Mouse (Mus musculus) hindbrain, embryonic 16.5 days (tissue): ENCODE measurements around the gene Iqschfp. TPM values are rescaled to one million over a fixed set of nuclear protein-coding genes. Genes with fewer than 3 reads are reported as not detected.
A peak's percentile ranks its signal among the peaks of the same experiment; 100 is the strongest.

Experiments
- ATAC-seq: fragments of 200-750 bp; cut with Nextera tagmentation; 2 replicates; pipeline ENCODE4 v1.8.0; 2017; ENCODE audit warnings: moderate TSS enrichment, moderate library complexity
- H3K27ac ChIP-seq: fragments of 300-500 bp; sonication (generic); 2 replicates; pipeline ENCODE4 v1.5.1; 2014; ENCODE audit warnings: low read depth, mild to moderate bottlenecking, control low read depth, low read length, moderate library complexity
- H3K27me3 ChIP-seq: fragments of 300-500 bp; sonication (generic); replicated peaks from 2 replicates; pipeline ENCODE4 v1.6.1; 2014; ENCODE audit warnings: low read length; ENCODE audit not compliant: control insufficient read depth, insufficient read depth
- H3K36me3 ChIP-seq: fragments of 300-500 bp; sonication (generic); 2 replicates; pipeline ENCODE4 v1.6.1; 2014; ENCODE audit warnings: mild to moderate bottlenecking, low read length, moderate library complexity, mixed read lengths; ENCODE audit not compliant: control insufficient read depth, insufficient read depth
- H3K4me1 ChIP-seq: fragments of 300-500 bp; sonication (generic); 2 replicates; pipeline ENCODE4 v1.6.1; 2014; ENCODE audit warnings: low read depth, low read length; ENCODE audit not compliant: control insufficient read depth, insufficient read depth
- H3K4me2 ChIP-seq: fragments of 300-500 bp; sonication (generic); 2 replicates; pipeline ENCODE4 v1.6.1; 2014; ENCODE audit warnings: mild to moderate bottlenecking, low read length, control low read depth, moderate library complexity
- H3K4me3 ChIP-seq: fragments of 300-500 bp; sonication (generic); 2 replicates; pipeline ENCODE4 v1.5.1; 2014; ENCODE audit warnings: mild to moderate bottlenecking, low read length, control low read depth, moderate library complexity
- H3K9ac ChIP-seq: fragments of 300-500 bp; sonication (generic); 2 replicates; pipeline ENCODE4 v1.6.1; 2014; ENCODE audit warnings: low read depth, mild to moderate bottlenecking, control low read depth, low read length, moderate library complexity
- H3K9me3 ChIP-seq: fragments of 300-500 bp; sonication (generic); 2 replicates; pipeline ENCODE4 v1.6.1; 2014; ENCODE audit warnings: mild to moderate bottlenecking, low read length, moderate library complexity; ENCODE audit not compliant: control insufficient read depth
- WGBS: fragments of 180-500 bp; shearing (Covaris S2); extraction: QIAGEN DNeasy Blood & Tissue Kit; methylation state at CpG from one replicate; pipeline ENCODE4 v1.1.7; 2014; 5-methylcytosine and 5-hydroxymethylcytosine counted together
- polyA plus RNA-seq: library from polyadenylated mRNA; unstranded; fragments of >200 nt; fragmentation: Nextera tagmentation; extraction: Ambion mirVana; gene quantifications from 2 replicates; pipeline ENCODE4 v1.2.1, GENCODE M21; 2015

Iqschfp gene
- polyA plus RNA-seq, 1 experiment from 2014 or later: 4.8 TPM

DNA sequence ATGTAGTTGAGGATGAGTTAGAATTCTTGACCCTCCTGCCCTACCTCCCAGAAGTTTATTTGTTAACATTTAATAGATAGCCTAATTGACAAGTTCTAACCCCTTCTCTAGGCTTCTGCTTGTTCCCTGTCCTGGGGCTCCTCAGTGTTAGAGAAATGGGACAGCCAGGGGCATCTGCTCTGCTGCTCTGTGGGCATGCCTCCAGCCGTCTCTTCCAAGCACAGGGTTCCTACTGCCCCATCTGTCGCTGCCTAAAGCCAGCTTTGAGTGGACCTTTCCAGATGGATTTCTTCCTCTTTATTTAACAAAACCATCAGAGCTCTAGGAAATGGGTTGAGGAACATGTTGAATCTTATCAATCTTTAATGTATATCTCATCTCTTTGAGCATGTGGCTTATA lies 529.8 kb downstream of the Iqschfp start:
- no peak for ATAC-seq
- Histone ChIP-seq H3K4me1 (no peaks in the 10 kb centered on the region), H3K27me3 (no peaks in the 10 kb centered on the region), H3K9ac (no peak overlapping the region), H3K27ac (no peak overlapping the region), H3K4me2 (no peak overlapping the region), H3K9me3 (no peaks in the 10 kb centered on the region), H3K4me3 (no peak overlapping the region), H3K36me3 (no peaks in the 10 kb centered on the region)
- WGBS: 79% methylated on average over 2 of the region's 2 CpGs

DNA sequence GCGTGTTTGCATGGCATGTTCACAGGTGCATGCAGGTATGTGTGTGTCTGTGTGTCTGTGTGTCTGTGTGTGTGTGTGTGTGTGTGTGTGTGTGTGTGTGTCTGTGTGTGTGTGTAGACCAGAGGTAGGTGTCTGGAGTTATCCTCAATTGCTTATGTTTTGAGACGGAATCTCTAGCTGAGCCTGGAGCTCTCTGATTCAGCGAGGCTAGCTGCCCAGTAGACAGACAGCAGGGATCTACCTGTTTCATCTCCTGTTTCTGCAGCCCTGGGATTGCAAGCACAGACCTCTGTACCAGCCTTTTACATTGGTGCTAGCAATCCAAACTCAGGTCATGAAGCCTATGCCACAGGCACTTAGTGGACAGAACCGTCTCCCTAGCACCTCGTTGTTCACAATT lies 536.0 kb downstream of the Iqschfp start:
- 87% methylated on average over 5 of the region's 5 CpGs for WGBS
- ATAC-seq: no peak
- H3K4me2 ChIP-seq: no peak overlapping the region
- H3K27me3 ChIP-seq: no peaks in the 10 kb centered on the region
- H3K9ac ChIP-seq: no peak overlapping the region
- H3K36me3 ChIP-seq: no peaks in the 10 kb centered on the region
- H3K9me3 ChIP-seq: no peaks in the 10 kb centered on the region
- H3K4me3 ChIP-seq: no peak overlapping the region
- H3K27ac ChIP-seq: no peak overlapping the region
- no peaks in the 10 kb centered on the region for H3K4me1 ChIP-seq

DNA sequence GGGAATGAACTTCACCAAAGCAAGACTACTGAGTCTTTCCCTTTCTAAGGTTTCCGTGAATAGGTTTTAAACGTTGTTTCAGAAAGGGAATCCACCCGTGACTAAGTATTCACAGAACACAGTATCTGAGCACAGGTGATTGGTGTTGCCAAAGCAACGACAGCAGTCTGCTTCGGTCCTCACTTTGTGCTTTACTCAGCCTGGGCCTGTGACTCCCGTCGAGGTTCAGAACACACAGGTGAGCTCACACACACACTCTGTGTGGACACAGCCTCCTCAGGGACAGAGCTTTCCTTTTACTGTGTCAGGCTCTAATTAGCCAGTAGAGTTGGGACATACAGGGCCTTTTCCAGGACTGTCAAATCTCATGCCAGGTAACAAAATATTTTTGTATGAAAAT lies 542.4 kb downstream of the Iqschfp start:
- WGBS: 48% methylated on average over 7 of the region's 7 CpGs

DNA sequence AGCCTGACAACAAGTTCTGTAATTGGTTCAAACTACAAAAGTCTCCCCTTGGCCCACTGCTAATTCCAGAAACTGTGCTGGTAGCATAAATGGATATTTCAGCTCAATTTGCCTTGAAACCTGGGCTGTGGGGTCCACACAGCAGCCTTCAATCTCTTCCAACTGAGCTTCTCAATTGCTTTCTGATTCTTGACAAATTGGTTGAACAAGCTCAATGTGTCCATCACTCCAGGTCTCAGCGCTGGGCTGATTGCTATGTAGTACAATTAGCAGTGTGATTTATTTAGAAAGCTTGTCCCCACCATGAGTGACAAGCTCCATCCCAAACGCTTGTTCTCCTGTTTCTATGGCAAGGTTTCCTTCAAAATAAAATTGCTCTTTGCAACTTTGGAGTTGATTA lies 542.9 kb downstream of the Iqschfp start:
- Histone ChIP-seq H3K4me3 (no peak overlapping the region), H3K27me3 (no peaks in the 10 kb centered on the region), H3K27ac (no peak overlapping the region), H3K9me3 (no peaks in the 10 kb centered on the region), H3K36me3 (no peaks in the 10 kb centered on the region), H3K9ac (no peak overlapping the region), H3K4me1 (no peaks in the 10 kb centered on the region), H3K4me2 (no peak overlapping the region)
- ATAC-seq: no peak
- 67% methylated on average over 2 of the region's 2 CpGs for WGBS

More for the DNA sequence above, 542.4 kb downstream of the Iqschfp start:
- Histone ChIP-seq H3K27ac (no peak overlapping the region), H3K27me3 (no peaks in the 10 kb centered on the region), H3K9ac (no peak overlapping the region), H3K9me3 (no peaks in the 10 kb centered on the region), H3K4me1 (no peaks in the 10 kb centered on the region), H3K4me3 (no peak overlapping the region), H3K4me2 (no peak overlapping the region), H3K36me3 (no peaks in the 10 kb centered on the region)
- ATAC-seq: peak; percentile 48; the same call in 1 of the 2 replicates

DNA sequence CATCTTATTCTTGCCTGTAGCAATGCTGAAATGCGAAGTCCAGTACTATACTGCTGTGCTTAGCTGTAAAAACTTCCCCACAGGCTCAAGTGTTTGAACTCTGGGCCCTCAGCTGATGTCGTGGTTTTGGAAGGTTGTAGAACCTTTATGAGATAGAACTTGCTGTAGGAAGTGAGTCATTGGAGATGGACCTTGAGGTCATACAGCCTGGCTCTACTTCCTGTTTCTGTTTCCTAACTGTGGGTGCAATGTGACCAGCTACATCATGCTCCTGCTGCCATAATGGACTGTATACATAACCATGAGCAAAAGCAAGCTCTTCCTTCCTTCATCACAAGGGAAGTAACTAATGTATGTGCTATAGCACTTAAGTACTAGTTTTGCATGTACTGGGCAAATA lies 556.4 kb downstream of the Iqschfp start:
- 85% methylated on average over 2 of the region's 2 CpGs for WGBS
- Histone ChIP-seq H3K27me3 (no peaks in the 10 kb centered on the region), H3K9ac (no peak overlapping the region), H3K27ac (no peak overlapping the region), H3K36me3 (no peaks in the 10 kb centered on the region), H3K4me3 (no peak overlapping the region), H3K4me1 (no peaks in the 10 kb centered on the region), H3K4me2 (no peak overlapping the region), H3K9me3 (no peaks in the 10 kb centered on the region)
- ATAC-seq: no peak

DNA sequence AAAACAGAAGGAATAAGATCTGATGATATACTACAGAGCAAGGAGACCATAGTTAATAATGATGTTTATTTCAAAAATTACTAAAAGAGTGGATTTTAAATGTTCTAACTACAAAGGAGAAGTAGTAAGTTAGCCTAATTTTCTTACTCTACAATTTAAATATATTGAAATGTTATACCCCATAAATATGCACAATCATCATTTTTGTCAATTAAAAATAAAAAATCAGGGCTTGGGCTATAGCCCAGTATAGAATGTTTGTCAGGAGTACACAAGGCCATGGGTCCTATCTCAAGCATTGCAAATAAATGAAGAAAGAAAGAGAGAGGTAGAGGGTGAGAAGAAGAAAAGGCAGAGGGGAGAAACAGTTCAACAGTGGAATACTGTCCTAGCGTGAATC lies 559.6 kb downstream of the Iqschfp start:
- Histone ChIP-seq H3K36me3 (no peaks in the 10 kb centered on the region), H3K27me3 (no peaks in the 10 kb centered on the region), H3K4me2 (no peak overlapping the region), H3K27ac (no peak overlapping the region), H3K4me1 (no peaks in the 10 kb centered on the region), H3K9me3 (no peaks in the 10 kb centered on the region), H3K4me3 (no peak overlapping the region), H3K9ac (no peak overlapping the region)
- 96% methylated on average over 1 of the region's 1 CpGs for WGBS
- ATAC-seq: no peak

DNA sequence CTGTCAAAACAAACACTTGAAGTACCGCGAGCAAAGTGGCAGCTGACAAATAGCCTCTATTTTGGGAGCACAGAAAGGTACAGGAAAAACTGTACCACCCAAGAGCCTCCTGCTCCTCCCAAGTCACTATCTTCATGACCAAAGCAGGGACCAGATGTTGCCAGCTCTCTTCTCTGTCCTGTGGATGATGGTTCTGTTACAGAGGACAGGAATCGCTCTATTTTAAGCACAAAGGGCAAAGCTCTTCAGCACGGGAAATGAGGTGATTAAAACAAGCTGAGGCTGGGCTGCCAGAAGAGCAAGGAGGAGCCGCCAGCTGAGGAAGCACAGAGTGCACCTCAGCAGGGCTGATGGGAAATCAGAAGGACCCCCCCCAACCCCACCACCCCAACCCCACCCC lies 561.2 kb downstream of the Iqschfp start:
- no peak for ATAC-seq
- Histone ChIP-seq H3K9ac (no peak overlapping the region), H3K4me3 (no peak overlapping the region), H3K27ac (no peak overlapping the region), H3K4me1 (no peaks in the 10 kb centered on the region), H3K4me2 (no peak overlapping the region), H3K27me3 (no peaks in the 10 kb centered on the region), H3K36me3 (no peaks in the 10 kb centered on the region), H3K9me3 (no peaks in the 10 kb centered on the region)
- WGBS: 39% methylated on average over 5 of the region's 5 CpGs

DNA sequence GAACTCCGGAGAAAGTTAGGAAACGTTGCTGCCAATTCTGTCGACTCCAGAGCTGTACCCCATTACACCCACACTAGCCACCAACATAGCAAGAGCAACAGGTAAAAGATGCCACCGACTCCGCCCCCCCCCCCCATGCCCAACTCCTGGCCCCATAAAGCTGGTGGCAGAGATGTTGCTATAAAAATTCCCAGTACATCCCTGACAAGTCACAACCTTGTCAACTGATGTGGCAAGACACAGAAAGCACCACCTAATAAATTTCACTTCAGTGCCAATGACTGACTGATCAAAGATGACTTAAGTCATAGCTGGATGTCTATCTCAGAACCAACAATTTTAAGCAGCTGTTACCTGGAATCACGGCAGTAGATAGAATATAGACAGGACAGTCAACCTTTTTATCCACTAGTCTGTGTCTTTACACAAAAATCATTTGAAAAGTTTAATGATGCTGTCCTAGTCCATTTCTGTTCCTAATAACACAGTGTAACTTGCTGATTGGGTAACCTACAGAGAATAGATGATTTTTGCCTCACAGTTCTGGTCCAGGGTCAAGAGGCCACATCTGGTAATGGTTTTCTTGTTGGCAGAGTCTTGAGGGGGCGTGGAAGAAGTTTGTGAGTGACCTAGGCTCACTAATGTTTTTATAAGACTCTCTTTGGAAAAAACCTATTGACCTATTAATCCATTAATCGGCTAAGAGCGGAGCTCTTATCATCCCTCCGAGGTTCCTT lies 561.9 kb downstream of the Iqschfp start:
- WGBS: 74% methylated on average over 10 of the region's 10 CpGs
- Histone ChIP-seq H3K4me2 (no peak overlapping the region), H3K9me3 (no peaks in the 10 kb centered on the region), H3K27me3 (no peaks in the 10 kb centered on the region), H3K9ac (no peak overlapping the region), H3K36me3 (no peaks in the 10 kb centered on the region), H3K4me1 (no peaks in the 10 kb centered on the region), H3K4me3 (no peak overlapping the region), H3K27ac (no peak overlapping the region)
- ATAC-seq: no peak

DNA sequence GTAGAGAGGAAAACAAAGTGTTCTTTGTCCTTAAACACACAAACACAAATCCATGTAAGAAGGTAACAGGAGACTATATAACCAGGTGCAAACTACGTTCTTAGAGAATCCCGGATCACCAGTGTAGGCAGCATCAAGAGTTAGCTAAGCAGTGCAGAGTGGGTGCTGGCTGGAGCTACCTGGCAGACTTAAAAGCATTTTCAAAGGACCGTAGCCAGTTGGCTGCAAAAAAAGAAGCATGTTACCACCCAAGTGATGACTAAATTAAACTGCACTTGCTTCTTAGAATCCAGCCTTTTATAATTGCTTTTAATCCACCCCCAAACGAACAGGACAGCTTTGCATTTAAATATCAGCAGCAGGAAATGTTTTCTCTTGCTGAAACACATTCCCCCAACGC lies 574.6 kb downstream of the Iqschfp start:
- Histone ChIP-seq H3K27me3 (no peaks in the 10 kb centered on the region), H3K4me3 (no peak overlapping the region), H3K4me1 (peaks cover 7% of the 10 kb centered on the region; the same call in 1 of the 2 replicates), H3K27ac (no peak overlapping the region), H3K4me2 (no peak overlapping the region), H3K36me3 (no peaks in the 10 kb centered on the region), H3K9me3 (no peaks in the 10 kb centered on the region), H3K9ac (no peak overlapping the region)
- WGBS: 39% methylated on average over 5 of the region's 5 CpGs
- no peak for ATAC-seq
